10 mouse cellular contexts compared by ENCODE assay signal in genomic region chr16:23988157-23988465, GRCm38 (mm10). TPM values are rescaled to one million over a fixed set of nuclear protein-coding genes. Genes with fewer than 3 reads are reported as not detected.
A peak's percentile ranks its signal among the peaks of the same experiment; 100 is the strongest.
DNase-seq lines count a peak whose midpoint lies in the region; ATAC-seq lines count a peak whose summit lies in the region.
"Had no signal": no experiment of that assay in that cellular context is flagged by ENCODE, and none has a peak within 500 bp of the region (broad histone marks: within the 10 kb centered on the region; RNA-seq: fewer than 3 reads in every experiment).

No protein-coding gene starts in this region.

- no peak for DNase-seq in kidney, postnatal 10 days
- DNase-seq in embryonic facial prominence, embryonic 10.5 days (ENCODE audit: low spot score) = no peak
- DNase-seq in hindbrain, embryonic 14.5 days (ENCODE audit: low spot score) = no peak
- no peak for DNase-seq in gastrocnemius, postnatal 4 days (ENCODE audit: low spot score in 2 of 2)
- no peak for DNase-seq in thymus, postnatal 10 days (ENCODE audit: low spot score in 2 of 2)
- DNase-seq in urinary bladder, postnatal 25 days (ENCODE audit: low spot score) = no peak

- no peaks in the 10 kb centered on the region for H3K36me3 ChIP-seq in kidney, embryonic 15.5 days
- H3K36me3 ChIP-seq in embryonic facial prominence, embryonic 10.5 days (replicated peaks) = no peaks in the 10 kb centered on the region
- no peaks in the 10 kb centered on the region for H3K36me3 ChIP-seq in hindbrain, embryonic 14.5 days (replicated peaks; ENCODE audit: control insufficient read depth, insufficient read depth)
- no peaks in the 10 kb centered on the region for H3K36me3 ChIP-seq in midbrain, embryonic 13.5 days

- no peaks in the 10 kb centered on the region for H3K9me3 ChIP-seq in kidney, embryonic 15.5 days (replicated peaks)
- H3K9me3 ChIP-seq in embryonic facial prominence, embryonic 10.5 days = no peaks in the 10 kb centered on the region
- no peaks in the 10 kb centered on the region for H3K9me3 ChIP-seq in hindbrain, embryonic 14.5 days (ENCODE audit: control insufficient read depth, low read length)
- no peaks in the 10 kb centered on the region for H3K9me3 ChIP-seq in midbrain, embryonic 13.5 days

- H3K9ac ChIP-seq in kidney, embryonic 15.5 days = peak overlapping the region; percentile 88
- peak overlapping the region; percentile 86 for H3K9ac ChIP-seq in hindbrain, embryonic 14.5 days
- H3K9ac ChIP-seq in midbrain, embryonic 13.5 days (replicated peaks) = peak overlapping the region; percentile 81

- H3K27me3 ChIP-seq in kidney, embryonic 15.5 days = no peaks in the 10 kb centered on the region
- H3K27me3 ChIP-seq in embryonic facial prominence, embryonic 10.5 days (replicated peaks; ENCODE audit: low read depth, poor library complexity, severe bottlenecking) = peaks cover 53% of the 10 kb centered on the region
- H3K27me3 ChIP-seq in hindbrain, embryonic 14.5 days (ENCODE audit: control insufficient read depth, insufficient read depth, low read length) = peaks cover 31% of the 10 kb centered on the region
- H3K27me3 ChIP-seq in midbrain, embryonic 13.5 days = peaks cover 43% of the 10 kb centered on the region
- H3K27me3 ChIP-seq: Patski had no signal

- H3K4me3 ChIP-seq in kidney, embryonic 15.5 days (replicated peaks) = peak overlapping the region; percentile 64
- peak overlapping the region; percentile 85 for H3K4me3 ChIP-seq in embryonic facial prominence, embryonic 10.5 days
- peak overlapping the region; percentile 68 for H3K4me3 ChIP-seq in hindbrain, embryonic 14.5 days (replicated peaks; ENCODE audit: low read length)
- H3K4me3 ChIP-seq in midbrain, embryonic 13.5 days (replicated peaks) = peak overlapping the region; percentile 69

- peak overlapping the region; percentile 97 for H3K4me2 ChIP-seq in kidney, embryonic 15.5 days
- peak overlapping the region; percentile 99 for H3K4me2 ChIP-seq in hindbrain, embryonic 14.5 days (replicated peaks)
- H3K4me2 ChIP-seq in midbrain, embryonic 13.5 days (replicated peaks) = peak overlapping the region; percentile 91

- peak overlapping the region; percentile 99 for H3K27ac ChIP-seq in kidney, embryonic 15.5 days
- H3K27ac ChIP-seq in embryonic facial prominence, embryonic 10.5 days (replicated peaks) = peak overlapping the region; percentile 99
- peak overlapping the region; percentile 99 for H3K27ac ChIP-seq in hindbrain, embryonic 14.5 days
- H3K27ac ChIP-seq in midbrain, embryonic 13.5 days = peak overlapping the region; percentile 98

- H3K4me1 ChIP-seq in kidney, embryonic 15.5 days = peaks cover 65% of the 10 kb centered on the region
- peaks cover 54% of the 10 kb centered on the region for H3K4me1 ChIP-seq in embryonic facial prominence, embryonic 10.5 days
- H3K4me1 ChIP-seq in hindbrain, embryonic 14.5 days (replicated peaks; ENCODE audit: control insufficient read depth, insufficient read depth, low read length) = peaks cover 28% of the 10 kb centered on the region; the same call in 1 of the 2 replicates
- H3K4me1 ChIP-seq in midbrain, embryonic 13.5 days (replicated peaks) = peaks cover 44% of the 10 kb centered on the region

- WGBS in kidney, embryonic 15.5 days = under 1% methylated on average over 13 of the region's 13 CpGs
- WGBS in embryonic facial prominence, embryonic 10.5 days = under 1% methylated on average over 13 of the region's 13 CpGs
- WGBS in hindbrain, embryonic 14.5 days = 0% methylated on average over 12 of the region's 13 CpGs
- 0% methylated on average over 11 of the region's 13 CpGs for WGBS in midbrain, embryonic 13.5 days

- ATAC-seq in kidney, embryonic 15.5 days (replicated peaks; ENCODE audit: low FRiP score) = no peak
- no peak for ATAC-seq in hindbrain, embryonic 14.5 days (ENCODE audit: low FRiP score)
- ATAC-seq in midbrain, embryonic 13.5 days = no peak

RNA-seq across cellular contexts. Expression of gene Gm37419, which starts 0.2 kb away (rescaled TPM):
- not detected in 2 replicates for polyA plus RNA-seq in kidney, embryonic 15.5 days (2015; fragmentation: Nextera tagmentation; extraction: Ambion mirVana)
- polyA plus RNA-seq in embryonic facial prominence, embryonic 10.5 days (2016; fragmentation: Nextera tagmentation; extraction: Ambion mirVana) = not detected in 2 replicates
- polyA plus RNA-seq in hindbrain, embryonic 14.5 days (2014; fragmentation: Nextera tagmentation; extraction: Ambion mirVana) = not detected in 2 replicates
- polyA plus RNA-seq in midbrain, embryonic 13.5 days (2015; fragmentation: Nextera tagmentation; extraction: Ambion mirVana) = not detected in 2 replicates
- total RNA-seq in gastrocnemius, postnatal 4 days (2021) = not detected
- total RNA-seq: megakaryocyte progenitor cell, adult 5-6 weeks had no signal

RNA-seq across cellular contexts. Expression of gene Bcl6, which starts 0.5 kb away (rescaled TPM):
- 0.87 and 0.94 TPM in 2 replicates for polyA plus RNA-seq in kidney, embryonic 15.5 days (2015; fragmentation: Nextera tagmentation; extraction: Ambion mirVana)
- polyA plus RNA-seq in embryonic facial prominence, embryonic 10.5 days (2016; fragmentation: Nextera tagmentation; extraction: Ambion mirVana) = 0.16 and 0.25 TPM in 2 replicates
- 0.35 and 0.50 TPM in 2 replicates for polyA plus RNA-seq in hindbrain, embryonic 14.5 days (2014; fragmentation: Nextera tagmentation; extraction: Ambion mirVana)
- 0.22 and 0.24 TPM in 2 replicates for polyA plus RNA-seq in midbrain, embryonic 13.5 days (2015; fragmentation: Nextera tagmentation; extraction: Ambion mirVana)
- 10 to 100 TPM; 11.1 to 11.3 TPM for total RNA-seq in gastrocnemius, postnatal 4 days (2021)

RNA-seq across cellular contexts. Expression of gene Rtp2, which starts 55.9 kb away (rescaled TPM):
- polyA plus RNA-seq in kidney, embryonic 15.5 days (2015; fragmentation: Nextera tagmentation; extraction: Ambion mirVana) = not detected in 2 replicates
- polyA plus RNA-seq in embryonic facial prominence, embryonic 10.5 days (2016; fragmentation: Nextera tagmentation; extraction: Ambion mirVana) = 0.10 TPM in 1 of 2 replicates, not detected in the other
- polyA plus RNA-seq in hindbrain, embryonic 14.5 days (2014; fragmentation: Nextera tagmentation; extraction: Ambion mirVana) = not detected in 2 replicates
- not detected in 2 replicates for polyA plus RNA-seq in midbrain, embryonic 13.5 days (2015; fragmentation: Nextera tagmentation; extraction: Ambion mirVana)
- total RNA-seq in gastrocnemius, postnatal 4 days (2021) = not detected
- total RNA-seq: megakaryocyte progenitor cell, adult 5-6 weeks had no signal
- polyA plus RNA-seq: Patski had no signal
